Mouse (Mus musculus): ENCODE results near the gene Srpk2.
"Not testable (repeated sequence)": the region's sequence is repeated elsewhere in the genome, so short reads cannot be mapped to it uniquely, and the experiment has no call there.

Srpk2 gene

GRCm38 (mm10) chr5:23507210-23507609, 177.2 kb downstream of the Srpk2 start:
- DNase-seq (ENCODE audit: low read depth, low spot score), result no peak

GRCm38 (mm10) chr5:23505578-23505977, 178.8 kb downstream of the Srpk2 start:
- no peak for DNase-seq (ENCODE audit: low read depth, low spot score)

GRCm38 (mm10) chr5:23502317-23502937, 182.0 kb downstream of the Srpk2 start:
- no peak for DNase-seq (ENCODE audit: low read depth, low spot score)

- no peak for DNase-seq (ENCODE audit: low read depth, low spot score)
These were observed 182.7 kb downstream of the Srpk2 start for GRCm38 (mm10) chr5:23501582-23502316.

- no peak for DNase-seq (ENCODE audit: low read depth, low spot score)
These were observed 183.7 kb downstream of the Srpk2 start for GRCm38 (mm10) chr5:23500715-23501114.

- no peak for DNase-seq (ENCODE audit: low read depth, low spot score)
These were observed 185.2 kb downstream of the Srpk2 start for GRCm38 (mm10) chr5:23499257-23499656.

- no peak for DNase-seq (ENCODE audit: low read depth, low spot score)
These were observed 186.5 kb downstream of the Srpk2 start for GRCm38 (mm10) chr5:23497920-23498319.

GRCm38 (mm10) chr5:23496933-23497332, 187.5 kb downstream of the Srpk2 start:
- DNase-seq (ENCODE audit: low read depth, low spot score), result no peak

- DNase-seq (ENCODE audit: low read depth, low spot score), result no peak
These were observed 188.0 kb downstream of the Srpk2 start for GRCm38 (mm10) chr5:23496396-23496795.

GRCm38 (mm10) chr5:23490797-23491196, 193.6 kb downstream of the Srpk2 start:
- peak; percentile 15 for DNase-seq (ENCODE audit: low read depth, low spot score)

GRCm38 (mm10) chr5:23489231-23489630, 195.2 kb downstream of the Srpk2 start:
- no peak for DNase-seq (ENCODE audit: low read depth, low spot score)

GRCm38 (mm10) chr5:23483811-23484210, 200.6 kb downstream of the Srpk2 start:
- DNase-seq (ENCODE audit: low read depth, low spot score), result no peak

GRCm38 (mm10) chr5:23473098-23473873, 211.1 kb downstream of the Srpk2 start:
- no peak for DNase-seq (ENCODE audit: low read depth, low spot score)

GRCm38 (mm10) chr5:23466546-23466945, 217.9 kb downstream of the Srpk2 start:
- DNase-seq (ENCODE audit: low read depth, low spot score), result no peak

- DNase-seq (ENCODE audit: low read depth, low spot score), result no peak
These were observed 219.7 kb downstream of the Srpk2 start for GRCm38 (mm10) chr5:23464743-23465142.

- no peak for DNase-seq (ENCODE audit: low read depth, low spot score)
These were observed 220.2 kb downstream of the Srpk2 start for GRCm38 (mm10) chr5:23464247-23464646.

- no peak for DNase-seq (ENCODE audit: low read depth, low spot score)
These were observed 222.7 kb downstream of the Srpk2 start for GRCm38 (mm10) chr5:23461688-23462087.

GRCm38 (mm10) chr5:23453561-23453960, 230.9 kb downstream of the Srpk2 start:
- not testable (repeated sequence) for DNase-seq (ENCODE audit: low read depth, low spot score)

Data from mesoderm, embryonic 11.5 days (tissue).